In the genomic region with DNA sequence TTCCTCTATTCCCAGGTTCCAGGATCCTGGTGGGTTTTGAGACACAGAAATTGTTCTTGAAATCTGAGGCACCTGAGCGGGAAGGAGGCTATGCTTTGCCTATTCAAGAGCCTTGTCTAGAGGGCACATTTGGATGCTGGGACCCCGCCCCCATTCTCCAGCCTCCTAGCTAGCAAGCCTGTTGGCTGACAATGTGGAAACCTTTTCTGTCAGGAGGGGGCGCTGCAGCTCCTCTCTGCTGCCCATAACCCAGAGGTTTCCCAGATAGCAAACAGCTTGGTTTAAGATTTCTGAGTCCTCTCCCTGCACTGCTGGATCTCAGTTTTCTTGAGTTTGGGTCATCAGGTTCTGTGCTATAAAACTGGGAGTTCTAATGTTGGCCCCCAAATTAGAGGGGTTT, we compare ENCODE assay signal across 8 mouse cellular contexts.
DNase-seq lines count a peak whose midpoint lies in the region; ATAC-seq and TF ChIP-seq lines count a peak whose summit lies in the region.

No protein-coding gene starts in this region.

- no peaks in the 10 kb centered on the region for H3K9me3 ChIP-seq in hindbrain, embryonic 15.5 days

- no peaks in the 10 kb centered on the region; the same call in 1 of the 2 replicates for H3K36me3 ChIP-seq in hindbrain, embryonic 15.5 days

- peak; percentile 51; the same call in 1 of the 2 replicates for ATAC-seq in hindbrain, embryonic 15.5 days (ENCODE audit: low FRiP score, low read depth)
- no peak for ATAC-seq in monocyte, adult 5-6 weeks (replicated peaks; ENCODE audit: insufficient number of reproducible peaks, low FRiP score, low TSS enrichment, poor library complexity, severe bottlenecking)

- H3K27ac ChIP-seq in cerebellum, adult 2 months (ENCODE audit: insufficient read depth, low read length), result no peak overlapping the region
- no peak overlapping the region for H3K27ac ChIP-seq in hindbrain, embryonic 15.5 days (replicated peaks)

- H3K27me3 ChIP-seq in cerebellum, adult 2 months (ENCODE audit: control insufficient read depth, insufficient read depth, low read length), result no peaks in the 10 kb centered on the region
- no peaks in the 10 kb centered on the region for H3K27me3 ChIP-seq in hindbrain, embryonic 15.5 days

- peak; percentile 65 for TF ChIP-seq CTCF in cerebellum, adult 2 months (IDR thresholded peaks at IDR 0.05; ENCODE audit: borderline replicate concordance, insufficient read depth, low read depth, low read length)

- no peak for TF ChIP-seq POLR2A in cerebellum, adult 2 months (IDR thresholded peaks at IDR 0.05; ENCODE audit: borderline replicate concordance, insufficient read depth, low read length)

- H3K4me1 ChIP-seq in cerebellum, adult 2 months (ENCODE audit: control insufficient read depth, insufficient read depth, low read length), result no peaks in the 10 kb centered on the region
- peaks cover 22% of the 10 kb centered on the region for H3K4me1 ChIP-seq in hindbrain, embryonic 15.5 days (replicated peaks)

- peak; percentile 81 for DNase-seq in R1 (ENCODE audit: low read depth, low spot score)
- peak; percentile 55 to 67 for DNase-seq in cerebellum, adult 2 months
- DNase-seq in forelimb bud, embryonic 11.5 days (ENCODE audit: low read depth, low spot score), result peak; percentile 85
- peak; percentile 85 to 96 for DNase-seq in layer of hippocampus, postnatal 25 days (ENCODE audit: extremely low spot score in 1 of 2, low spot score in 1 of 2)
- DNase-seq in lung, postnatal 36 days, result peak; percentile 89
- peak; percentile 81 for DNase-seq in right cerebral cortex, postnatal 25 days

- no peak overlapping the region for H3K4me2 ChIP-seq in hindbrain, embryonic 15.5 days

- H3K9ac ChIP-seq in hindbrain, embryonic 15.5 days, result no peak overlapping the region

- 32% methylated on average over 3 of the region's 3 CpGs for WGBS in cerebellum, adult 2 months
- WGBS in hindbrain, embryonic 15.5 days, result 9% methylated on average over 3 of the region's 3 CpGs

- H3K4me3 ChIP-seq in cerebellum, adult 2 months (replicated peaks; ENCODE audit: insufficient read depth, low read depth, low read length), result no peak overlapping the region
- H3K4me3 ChIP-seq in hindbrain, embryonic 15.5 days, result no peak overlapping the region
